Mouse (Mus musculus) liver, embryonic 14.5 days (tissue): ENCODE measurements around the gene Cfap99.

Experiments used
- CTCF ChIP-seq: IDR thresholded peaks from 2 replicates; pipeline ENCODE4 v1.5.1; 2016; ENCODE audit warnings: antibody characterized with exemption, low read depth, control low read depth
- EP300 ChIP-seq: IDR thresholded peaks from 2 replicates; pipeline ENCODE4 v1.6.1; 2016; ENCODE audit warnings: antibody characterized with exemption, low read depth

- TF ChIP-seq EP300 (no peak), CTCF (no peak)
Measured at GRCm38 (mm10) chr5:34360261-34360660, 71.9 kb downstream of the Cfap99 start.
